Mouse (Mus musculus) CD4-positive helper T cell, adult 2 months (primary cell): ENCODE data around the gene Fxyd3.
A peak's percentile ranks its signal among the peaks of the same experiment; 100 is the strongest.

Experiments used
- DNase-seq: peaks from one replicate; pipeline ENCODE4 v3.0.0-alpha.2; 2012; ENCODE audit warnings: low read depth, missing footprints, low spot score

Gene Fxyd3

DNA sequence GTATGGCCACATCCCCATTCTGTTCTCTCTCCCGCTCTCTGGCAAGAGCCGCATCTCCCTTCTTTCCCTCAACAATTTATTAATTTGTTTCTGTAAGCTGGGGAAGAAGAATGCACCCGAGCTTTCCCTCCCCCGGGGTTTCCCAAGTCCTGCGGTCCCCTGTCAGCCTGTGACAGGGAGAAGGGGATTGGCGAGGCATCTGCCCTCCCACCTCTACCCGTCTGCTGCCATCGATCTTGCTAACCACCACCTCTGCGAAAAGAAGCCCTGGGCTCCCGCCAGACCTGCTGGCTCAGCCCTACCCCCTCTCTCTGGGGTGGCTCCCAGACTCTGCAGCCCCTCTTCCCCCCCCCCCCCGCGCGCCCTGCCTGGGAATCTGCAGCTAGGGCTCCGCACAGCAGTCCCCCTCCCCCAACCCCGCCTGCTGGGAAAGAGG, 26.6 kb downstream of the Fxyd3 start:
- peak; percentile 37 for DNase-seq

DNA sequence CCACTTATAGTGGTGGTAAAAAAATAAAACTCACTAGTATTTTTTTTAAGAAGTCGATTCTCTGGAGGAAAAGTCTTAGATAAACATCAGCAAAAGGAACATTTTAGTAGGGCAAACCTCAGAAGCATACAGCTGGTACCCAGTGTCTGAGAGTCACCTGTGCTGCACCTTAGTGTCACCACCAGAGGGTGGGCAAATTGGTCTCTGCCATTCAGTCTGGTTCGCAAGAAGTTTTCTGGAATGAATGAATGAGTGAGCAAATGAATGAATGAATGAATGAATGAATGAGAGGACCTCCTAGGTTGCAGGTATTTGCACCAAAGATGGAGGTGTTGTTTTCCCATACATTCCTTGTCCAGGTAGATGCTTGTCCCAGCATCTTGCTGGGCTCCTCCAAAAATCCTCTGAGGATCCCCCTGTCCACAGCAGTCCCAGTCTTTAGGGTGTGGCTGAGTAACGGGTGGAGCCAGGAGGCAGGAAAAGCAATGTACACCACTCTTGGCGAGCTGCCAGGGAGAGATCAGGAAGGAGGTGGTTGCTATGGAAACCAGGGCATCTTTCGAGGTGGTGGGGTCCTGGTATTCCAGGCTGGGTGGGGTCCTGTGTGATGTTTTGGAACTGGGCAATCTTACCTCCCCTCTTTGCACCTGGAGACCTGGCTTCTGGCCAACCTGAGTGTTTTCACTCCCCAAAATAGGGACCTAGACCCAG, 27.2 kb downstream of the Fxyd3 start:
- DNase-seq = peak; percentile 47

DNA sequence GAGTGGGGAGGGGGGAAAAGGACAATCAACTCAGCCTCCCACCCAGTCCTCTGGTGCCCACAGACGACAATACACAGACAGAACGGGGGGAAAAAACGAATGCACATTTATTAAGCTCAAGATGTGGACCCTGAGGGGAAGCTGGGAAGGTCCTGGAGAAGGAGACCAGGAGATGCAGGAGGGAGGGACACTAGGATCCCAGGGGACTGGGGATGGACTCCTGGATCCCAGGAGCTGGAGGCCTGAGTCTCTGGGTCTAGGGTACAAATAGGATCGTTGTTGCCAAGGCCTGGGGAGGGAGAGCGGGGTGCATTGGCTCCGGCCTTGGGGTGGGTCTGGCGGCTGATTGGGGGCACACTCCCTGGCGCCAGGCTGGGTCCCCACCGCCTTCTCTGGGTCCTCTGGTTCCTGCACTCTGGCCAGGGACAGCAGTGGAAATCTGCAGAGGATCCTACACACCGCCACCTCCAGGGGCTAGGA, 34.0 kb downstream of the Fxyd3 start, which contains the start of gene Fxyd5:
Gene Fxyd5, minus strand, starts transcription at position 51 of the 480 bp plus-strand sequence.
- no peak for DNase-seq

DNA sequence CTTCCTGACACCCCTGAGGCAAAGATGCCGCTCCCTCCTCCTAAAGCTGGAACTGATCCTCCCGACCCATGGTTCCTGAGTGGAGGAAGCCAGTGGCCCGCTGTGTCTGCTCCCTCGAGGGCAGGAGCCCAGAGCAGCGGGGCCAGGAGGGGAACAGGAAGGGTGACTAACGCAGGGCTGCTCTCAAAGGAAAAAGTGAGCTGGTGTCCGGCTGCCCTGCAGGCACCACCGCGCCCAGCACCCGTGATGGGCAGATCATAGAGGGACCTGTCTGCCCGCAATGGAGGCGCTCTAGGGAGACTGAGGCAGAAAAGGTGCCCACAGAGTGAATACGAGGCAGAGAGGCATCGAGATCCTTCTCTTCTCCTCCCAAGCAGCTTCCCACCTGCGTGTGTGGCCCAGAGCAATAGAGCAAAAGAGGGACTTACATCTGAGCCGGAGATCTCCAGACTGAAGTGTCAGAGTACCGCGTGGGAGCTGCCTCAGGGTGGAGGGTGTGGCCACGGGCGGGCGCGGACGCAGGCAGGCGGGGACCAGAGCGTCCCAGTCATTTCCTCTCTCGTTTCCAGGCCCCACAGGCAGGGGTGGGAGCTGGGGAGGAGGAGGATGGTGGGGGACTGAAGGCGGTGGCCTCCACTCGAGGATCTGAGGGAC, 34.7 kb downstream of the Fxyd3 start:
- DNase-seq = peak; percentile 88

DNA sequence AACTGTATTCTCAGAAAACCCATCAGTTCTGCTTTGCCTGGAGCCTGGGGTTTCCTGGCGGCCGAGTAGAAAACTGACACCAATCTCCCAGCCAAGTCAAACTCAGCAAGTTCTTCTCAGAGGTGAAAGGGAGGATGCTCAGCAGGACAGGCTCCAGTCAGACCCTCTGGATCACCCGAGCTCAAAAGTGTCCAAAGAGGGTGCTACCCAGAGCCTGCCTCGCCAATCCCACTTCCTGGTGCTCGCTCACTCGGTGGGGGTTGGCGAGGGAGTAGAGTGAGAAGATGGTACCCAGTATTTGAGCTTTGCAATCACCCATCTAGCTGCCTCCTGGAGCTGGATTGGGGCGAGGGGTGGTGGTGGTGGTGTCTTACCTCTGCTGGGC, 35.5 kb downstream of the Fxyd3 start:
- DNase-seq = peak; percentile 29

DNA sequence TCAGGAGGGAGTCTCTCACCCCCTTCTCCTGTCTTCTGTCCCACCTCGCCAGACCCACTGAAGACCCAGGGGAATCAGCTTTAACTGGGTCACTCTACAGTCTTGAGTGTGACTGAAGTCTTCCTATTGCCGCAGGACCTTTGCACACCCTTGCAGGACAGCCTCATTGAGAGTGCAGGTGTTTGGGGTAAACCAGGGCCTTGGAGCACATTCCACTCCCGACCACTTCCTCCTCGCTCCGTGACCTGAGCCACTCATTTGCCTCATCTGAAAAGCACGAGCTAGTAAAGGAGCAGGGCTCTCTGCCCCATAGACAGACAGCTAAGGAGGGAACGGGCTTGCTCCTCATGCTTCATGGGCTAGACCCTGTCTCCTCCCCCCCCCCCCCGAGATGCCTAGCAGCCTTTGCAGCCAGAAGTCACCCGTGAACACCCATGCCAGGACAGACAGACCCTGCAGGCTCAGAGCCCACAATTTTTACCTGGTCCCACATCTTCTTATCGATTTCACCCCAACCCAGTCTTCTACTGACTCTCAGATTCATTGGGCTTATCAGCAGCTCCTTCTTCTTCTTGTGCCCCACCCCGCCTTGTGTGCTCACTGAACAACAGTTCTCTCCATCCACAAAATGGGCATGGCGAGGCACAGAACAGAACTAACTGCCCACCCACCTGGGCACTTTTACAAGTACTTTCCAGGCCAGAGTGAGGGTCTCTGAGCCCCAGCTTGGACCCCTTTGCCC, 36.1 kb downstream of the Fxyd3 start:
- peak; percentile 38 for DNase-seq

DNA sequence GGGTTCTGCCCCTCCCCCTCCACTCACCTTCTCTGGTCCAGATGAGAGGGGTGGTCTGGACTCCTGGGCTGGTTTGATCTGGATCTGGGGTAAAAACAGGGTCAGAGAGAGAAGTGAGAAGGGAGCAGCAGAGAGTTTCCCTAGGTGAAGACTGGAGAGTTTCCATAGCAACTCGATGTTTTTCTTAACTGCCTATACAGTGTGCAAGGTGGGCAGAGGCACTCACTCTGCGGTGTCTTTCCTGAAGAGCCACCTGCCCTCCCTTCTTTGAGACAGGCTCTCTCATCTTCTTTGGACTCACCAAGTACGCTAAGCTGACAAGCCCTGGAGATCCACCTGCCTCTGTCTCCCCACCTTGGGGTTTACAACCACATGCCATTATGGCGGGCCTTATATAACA, 37.5 kb downstream of the Fxyd3 start:
- DNase-seq = no peak

DNA sequence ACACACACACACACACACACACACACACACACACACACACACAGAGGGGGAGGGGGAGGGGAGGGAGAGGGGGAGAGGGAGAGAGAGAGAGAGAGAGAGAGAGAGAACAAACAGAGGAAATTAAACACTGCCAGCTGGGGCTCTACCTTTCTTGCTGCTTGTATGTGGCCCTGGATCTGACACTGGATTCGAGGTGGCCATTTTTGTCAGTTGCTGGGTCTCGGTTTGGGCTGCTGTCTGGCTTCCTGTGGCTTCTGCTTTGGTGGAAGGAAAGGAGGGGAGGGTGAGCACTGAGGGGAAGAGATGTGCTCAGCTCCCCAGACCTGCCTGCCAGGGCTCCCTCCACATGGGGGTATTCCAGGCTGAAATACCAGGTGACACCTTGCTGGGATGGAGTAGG, 38.8 kb downstream of the Fxyd3 start:
- peak; percentile 71 for DNase-seq

DNA sequence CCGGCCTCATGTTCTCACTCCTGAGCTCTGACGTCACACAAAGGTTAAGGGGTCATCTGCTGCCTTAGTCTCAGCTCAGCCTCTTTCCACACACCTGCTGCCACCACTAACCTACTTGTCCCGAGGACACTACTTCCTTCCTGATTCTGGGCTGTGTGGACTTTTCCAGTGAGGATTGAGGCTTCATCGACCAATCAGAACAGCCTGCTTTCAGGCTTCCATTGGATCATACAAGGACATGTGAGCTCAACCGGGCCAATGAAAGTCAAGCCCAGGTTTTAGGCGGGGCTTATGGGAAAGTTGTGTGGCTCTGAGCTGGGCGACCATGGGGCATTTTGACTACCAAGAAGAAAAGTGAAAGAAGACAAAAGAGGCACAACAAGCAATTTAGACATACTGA, 39.6 kb downstream of the Fxyd3 start:
- DNase-seq = peak; percentile 73

DNA sequence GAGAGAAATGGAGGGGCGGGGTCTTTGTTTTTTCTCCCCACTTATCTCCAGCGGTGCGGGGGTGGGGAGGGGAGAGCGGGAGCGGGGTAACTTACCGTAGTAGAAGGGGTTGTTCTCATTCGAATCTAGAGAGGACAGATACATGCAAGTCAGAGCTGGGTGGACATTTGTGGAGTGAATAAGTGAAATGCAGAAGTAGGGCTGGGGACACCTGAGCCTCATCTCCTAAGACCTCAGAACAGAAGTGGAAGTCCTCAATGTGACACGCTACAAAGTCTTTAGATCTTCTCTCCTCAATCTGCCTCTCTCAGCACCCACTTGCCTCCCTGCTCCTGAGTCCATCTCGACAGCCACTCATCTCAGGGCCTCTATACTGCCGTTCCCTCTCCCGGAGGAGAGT, 41.2 kb downstream of the Fxyd3 start:
- DNase-seq = no peak

DNA sequence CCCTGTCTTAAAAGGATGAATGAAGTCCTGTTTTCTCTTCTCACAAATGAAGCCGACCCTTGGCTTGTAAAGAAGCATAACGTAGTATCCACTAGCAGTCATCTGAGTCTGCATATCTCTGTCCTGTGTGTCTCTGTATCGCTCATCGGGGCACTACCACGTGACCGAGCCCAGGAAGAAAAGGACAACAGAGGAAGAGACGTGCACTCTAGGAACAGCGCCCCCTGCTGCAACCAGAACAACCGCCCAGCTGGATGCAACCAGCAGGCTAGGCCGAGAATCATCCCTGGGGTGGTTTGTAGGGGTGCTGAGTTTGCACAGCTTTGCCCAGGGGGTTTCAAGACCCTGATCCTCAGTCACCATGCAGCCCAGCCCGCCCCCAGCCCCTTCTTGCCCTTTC, 41.7 kb downstream of the Fxyd3 start:
- DNase-seq = peak; percentile 83

DNA sequence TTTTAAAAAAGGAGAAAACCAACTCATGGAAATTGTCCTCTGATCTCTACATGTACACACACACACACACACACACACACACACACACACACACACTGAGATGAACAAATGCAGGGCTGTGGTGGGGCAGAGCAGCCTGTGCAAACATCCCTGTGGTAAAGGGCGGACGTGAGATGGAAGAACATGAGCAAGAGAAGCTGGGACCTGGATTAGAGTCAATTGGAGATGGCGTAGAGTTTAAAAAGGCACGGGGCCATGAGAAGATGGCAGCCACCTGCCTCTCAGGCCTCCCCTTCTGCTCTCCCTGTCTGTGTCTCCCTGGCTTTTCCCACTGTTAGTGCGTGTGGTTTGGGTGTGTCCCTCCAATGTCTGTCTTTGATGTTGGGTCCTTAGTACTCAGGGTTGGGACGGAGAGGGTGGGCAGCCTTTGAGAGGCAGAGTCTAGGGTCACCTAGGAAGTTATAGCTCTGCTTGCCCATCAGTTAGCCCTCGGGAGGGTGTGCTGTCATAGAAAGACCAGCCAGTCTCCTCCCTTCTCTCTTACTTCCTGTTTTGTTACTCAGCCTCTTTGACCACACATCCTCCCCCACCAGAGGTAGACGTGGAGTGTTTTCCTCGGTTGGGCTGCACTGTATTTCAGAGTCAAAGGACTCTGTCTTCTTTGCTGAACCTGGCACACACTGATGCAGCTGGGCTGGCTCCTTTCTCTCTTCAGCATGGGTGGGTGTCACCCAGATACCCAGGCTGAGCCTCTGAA, 42.9 kb downstream of the Fxyd3 start:
- DNase-seq = peak; percentile 83

DNA sequence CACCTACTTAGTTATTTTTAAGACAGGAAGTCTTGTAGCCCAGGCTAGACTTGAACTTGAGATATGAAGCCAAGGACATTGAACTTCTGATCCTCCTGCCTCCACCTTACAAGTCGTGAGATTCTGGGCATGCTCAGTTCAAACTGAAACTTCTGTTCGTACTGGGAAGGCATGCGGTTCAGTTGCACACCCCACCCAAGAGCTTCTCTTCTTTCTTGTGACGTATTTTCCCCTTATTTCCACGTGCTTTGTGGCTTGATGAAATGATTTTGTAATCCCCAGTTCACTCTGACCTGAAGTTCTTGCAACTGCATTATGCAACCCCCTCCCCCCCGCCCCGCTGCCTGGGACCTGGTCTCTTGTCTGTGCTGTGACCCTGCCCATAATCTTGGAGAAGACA, 44.8 kb downstream of the Fxyd3 start:
- peak; percentile 74 for DNase-seq

DNA sequence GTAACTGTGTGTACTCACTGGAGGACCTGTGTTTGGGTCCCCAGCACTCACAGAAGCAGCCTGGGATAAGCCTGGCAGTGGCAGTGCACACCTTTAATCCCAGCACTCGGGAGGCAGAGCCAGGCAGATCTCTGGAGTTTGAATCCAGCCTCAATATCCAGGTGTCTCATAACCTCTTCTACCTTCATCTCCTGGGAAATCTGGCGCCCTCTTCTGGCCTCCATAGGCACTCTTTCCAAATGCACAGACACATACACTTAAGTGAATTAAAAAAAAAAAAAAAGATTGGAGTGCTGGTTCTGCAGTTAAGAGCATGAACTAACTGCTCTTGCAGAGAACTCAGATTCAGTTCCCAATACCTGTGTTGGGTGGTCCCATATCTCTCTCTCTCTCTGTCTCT, 45.8 kb downstream of the Fxyd3 start:
- DNase-seq = peak; percentile 40

DNA sequence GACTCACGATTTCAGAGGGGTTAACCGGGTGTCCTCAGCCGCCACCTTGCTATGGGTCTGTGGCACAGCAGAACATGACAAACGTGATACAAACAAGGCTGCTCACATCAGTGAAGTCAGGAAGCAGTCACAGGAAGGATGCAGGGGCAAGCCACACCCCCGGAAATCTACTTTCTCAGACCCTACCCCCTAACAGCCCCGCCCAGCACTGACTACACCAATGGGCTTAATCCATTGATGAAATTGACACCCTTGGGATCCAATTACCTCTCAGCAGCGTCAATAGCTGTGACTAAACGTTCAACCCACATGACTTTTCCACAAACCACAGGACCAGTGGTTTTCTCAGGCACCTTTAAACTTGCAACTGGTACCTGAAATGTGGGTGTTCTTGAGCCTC, 47.9 kb downstream of the Fxyd3 start:
- peak; percentile 67 for DNase-seq
